Mouse (Mus musculus) kidney, embryonic 16.5 days (tissue): ENCODE results near the gene Tex2. TPM values are rescaled to one million over a fixed set of nuclear protein-coding genes. Genes with fewer than 3 reads are reported as not detected.
"Not testable (repeated sequence)": the region's sequence is repeated elsewhere in the genome, so short reads cannot be mapped to it uniquely, and the experiment has no call there.

Experiments
- ATAC-seq: fragments of 200-750 bp; cut with Nextera tagmentation; 2 replicates; pipeline ENCODE4 v1.8.0; 2017; ENCODE audit warnings: moderate TSS enrichment; ENCODE audit not compliant: low FRiP score, low TSS enrichment
- H3K27ac ChIP-seq: fragments of 300-500 bp; sonication (generic); 2 replicates; pipeline ENCODE4 v1.5.1; 2014; ENCODE audit warnings: low read length
- H3K27me3 ChIP-seq: fragments of 300-500 bp; sonication (generic); 2 replicates; pipeline ENCODE4 v1.6.1; 2014; ENCODE audit warnings: low read length, control low read depth, mixed read lengths; ENCODE audit not compliant: insufficient read depth
- H3K36me3 ChIP-seq: fragments of 300-500 bp; sonication (generic); 2 replicates; pipeline ENCODE4 v1.6.1; 2014; ENCODE audit warnings: low read length, control low read depth, mixed read lengths; ENCODE audit not compliant: insufficient read depth
- H3K4me1 ChIP-seq: fragments of 300-500 bp; sonication (generic); 2 replicates; pipeline ENCODE4 v1.6.1; 2014; ENCODE audit warnings: low read length, control low read depth, mixed read lengths; ENCODE audit not compliant: insufficient read depth
- H3K4me2 ChIP-seq: fragments of 300-500 bp; sonication (generic); replicated peaks from 2 replicates; pipeline ENCODE4 v1.6.1; 2014; ENCODE audit warnings: low read depth, low read length
- H3K4me3 ChIP-seq: fragments of 300-500 bp; sonication (generic); 2 replicates; pipeline ENCODE4 v1.5.1; 2014; ENCODE audit warnings: mild to moderate bottlenecking, low read length
- H3K9ac ChIP-seq: fragments of 300-500 bp; sonication (generic); replicated peaks from 2 replicates; pipeline ENCODE4 v1.6.1; 2014; ENCODE audit warnings: low read length
- H3K9me3 ChIP-seq: fragments of 300-500 bp; sonication (generic); 2 replicates; pipeline ENCODE4 v1.6.1; 2016; ENCODE audit warnings: low read length, control low read depth
- whole genome bisulfite sequencing: fragments of 180-500 bp; shearing (Covaris S2); extraction: QIAGEN DNeasy Blood & Tissue Kit; methylation state at CpG from one replicate; pipeline ENCODE4 v1.1.7; 2014; 5-methylcytosine and 5-hydroxymethylcytosine counted together
- polyA plus RNA-seq: library from polyadenylated mRNA; unstranded; fragments of >200 nt; fragmentation: Nextera tagmentation; extraction: Ambion mirVana; gene quantifications from 2 replicates; pipeline ENCODE4 v1.2.1, GENCODE M21; 2015

The Tex2 gene
- polyA plus RNA-seq, 1 experiment from 2014 or later: 10.3 TPM

- 74% methylated on average over 10 of the region's 10 CpGs for WGBS
- Histone ChIP-seq H3K9ac (no peak overlapping the region), H3K4me2 (no peak overlapping the region), H3K4me1 (peaks cover 13% of the 10 kb centered on the region), H3K9me3 (peaks cover 3% of the 10 kb centered on the region; the same call in 1 of the 2 replicates), H3K4me3 (no peak overlapping the region), H3K27me3 (no peaks in the 10 kb centered on the region), H3K36me3 (no peaks in the 10 kb centered on the region), H3K27ac (no peak overlapping the region)
- ATAC-seq: no peak
Measured at GRCm38 (mm10) chr11:106587786-106588519, 25.3 kb downstream of the Tex2 start.

- 0 out of 2 replicates have a peak, but pooled peaks cover 3% of the 10 kb centered on the region for H3K9me3 ChIP-seq
- no peak for ATAC-seq
- H3K9ac ChIP-seq: no peak overlapping the region
- H3K4me3 ChIP-seq: no peak overlapping the region
- no peaks in the 10 kb centered on the region for H3K27me3 ChIP-seq
- no peaks in the 10 kb centered on the region for H3K36me3 ChIP-seq
- H3K4me2 ChIP-seq: no peak overlapping the region
- no peaks in the 10 kb centered on the region for H3K4me1 ChIP-seq
- no peak overlapping the region for H3K27ac ChIP-seq
- 91% methylated on average over 1 of the region's 1 CpGs for WGBS
Measured at GRCm38 (mm10) chr11:106583801-106584200, 29.4 kb downstream of the Tex2 start.

- H3K9ac ChIP-seq: no peak overlapping the region
- WGBS: 94% methylated on average over 10 of the region's 10 CpGs
- no peaks in the 10 kb centered on the region for H3K27me3 ChIP-seq
- 0 out of 2 replicates have a peak, but pooled peaks cover 2% of the 10 kb centered on the region for H3K9me3 ChIP-seq
- no peak for ATAC-seq
- no peak overlapping the region for H3K27ac ChIP-seq
- no peak overlapping the region for H3K4me2 ChIP-seq
- no peak overlapping the region for H3K4me3 ChIP-seq
- H3K36me3 ChIP-seq: no peaks in the 10 kb centered on the region
- H3K4me1 ChIP-seq: no peaks in the 10 kb centered on the region
Measured at GRCm38 (mm10) chr11:106581357-106581756, 31.9 kb downstream of the Tex2 start.

GRCm38 (mm10) chr11:106580468-106580867 lies 32.8 kb downstream of the Tex2 start:
- 94% methylated on average over 8 of the region's 8 CpGs for WGBS
- Histone ChIP-seq H3K4me3 (no peak overlapping the region), H3K9me3 (no peaks in the 10 kb centered on the region), H3K9ac (no peak overlapping the region), H3K4me2 (no peak overlapping the region), H3K27ac (no peak overlapping the region), H3K36me3 (no peaks in the 10 kb centered on the region), H3K27me3 (no peaks in the 10 kb centered on the region), H3K4me1 (no peaks in the 10 kb centered on the region)
- ATAC-seq: no peak

- Histone ChIP-seq H3K4me3 (no peak overlapping the region), H3K27me3 (no peaks in the 10 kb centered on the region), H3K4me2 (no peak overlapping the region), H3K27ac (no peak overlapping the region), H3K9ac (no peak overlapping the region), H3K4me1 (no peaks in the 10 kb centered on the region), H3K36me3 (no peaks in the 10 kb centered on the region), H3K9me3 (no peaks in the 10 kb centered on the region)
- ATAC-seq: no peak
- WGBS: 60% methylated on average over 5 of the region's 5 CpGs
Measured at GRCm38 (mm10) chr11:106579957-106580356, 33.3 kb downstream of the Tex2 start.

GRCm38 (mm10) chr11:106579146-106579545 lies 34.1 kb downstream of the Tex2 start:
- 74% methylated on average over 2 of the region's 2 CpGs for WGBS
- no peaks in the 10 kb centered on the region for H3K36me3 ChIP-seq
- no peaks in the 10 kb centered on the region for H3K9me3 ChIP-seq
- H3K4me2 ChIP-seq: no peak overlapping the region
- no peaks in the 10 kb centered on the region for H3K27me3 ChIP-seq
- no peak overlapping the region for H3K4me3 ChIP-seq
- ATAC-seq: no peak
- H3K4me1 ChIP-seq: no peaks in the 10 kb centered on the region
- H3K9ac ChIP-seq: no peak overlapping the region
- H3K27ac ChIP-seq: no peak overlapping the region

GRCm38 (mm10) chr11:106577624-106578355 lies 35.4 kb downstream of the Tex2 start:
- not testable (repeated sequence) for H3K27me3 ChIP-seq, H3K4me3 ChIP-seq, H3K4me2 ChIP-seq, H3K27ac ChIP-seq, H3K36me3 ChIP-seq, H3K9ac ChIP-seq, H3K9me3 ChIP-seq, ATAC-seq
- 94% methylated on average over 9 of the region's 10 CpGs for WGBS
- peaks cover 13% of the 10 kb centered on the region for H3K4me1 ChIP-seq

GRCm38 (mm10) chr11:106574456-106574855 lies 38.8 kb downstream of the Tex2 start:
- H3K4me3 ChIP-seq: no peak overlapping the region
- H3K27me3 ChIP-seq: no peaks in the 10 kb centered on the region
- no peak overlapping the region for H3K27ac ChIP-seq
- WGBS: 81% methylated on average over 9 of the region's 9 CpGs
- H3K36me3 ChIP-seq: no peaks in the 10 kb centered on the region
- no peaks in the 10 kb centered on the region for H3K9me3 ChIP-seq
- H3K4me2 ChIP-seq: no peak overlapping the region
- ATAC-seq: no peak
- no peak overlapping the region for H3K9ac ChIP-seq
- H3K4me1 ChIP-seq: peaks cover 27% of the 10 kb centered on the region

GRCm38 (mm10) chr11:106573476-106574240 lies 39.6 kb downstream of the Tex2 start:
- no peak for ATAC-seq
- Histone ChIP-seq H3K9ac (peak overlapping the region; percentile 59), H3K4me3 (no peak overlapping the region), H3K4me1 (peaks cover 27% of the 10 kb centered on the region), H3K4me2 (no peak overlapping the region), H3K27me3 (no peaks in the 10 kb centered on the region), H3K9me3 (no peaks in the 10 kb centered on the region), H3K36me3 (no peaks in the 10 kb centered on the region), H3K27ac (0 out of 2 replicates have a peak overlapping the region, but pooled peaks have one; percentile 29)
- 37% methylated on average over 9 of the region's 9 CpGs for WGBS
